Mouse (Mus musculus): ENCODE measurements around the gene Fam189b.

- TF ChIP-seq CTCF (IDR thresholded peaks at IDR 0.05) (no peak), POLR2A (IDR thresholded peaks at IDR 0.05; ENCODE audit: insufficient read depth, low read depth, low read length) (no peak), EP300 (IDR thresholded peaks at IDR 0.05; ENCODE audit: insufficient read depth, low read depth, low read length) (no peak)
Measured at GRCm38 (mm10) chr3:89214681-89215411, 31.9 kb downstream of the Fam189b start, which contains the start of gene Thbs3.
